Mouse (Mus musculus) hindbrain, embryonic 13.5 days (tissue): ENCODE measurements at regions not wholly inside any gene's neighbourhood (a gene's known extent, or its start where the extent isn't known, plus 50 kb on each side); places are given as distances from the start of the nearest gene placed in this dataset.
"Not testable (repeated sequence)": the region's sequence is repeated elsewhere in the genome, so short reads cannot be mapped to it uniquely, and the experiment has no call there.

Experiments
- ATAC-seq: fragments of 200-750 bp; cut with Nextera tagmentation; 2 replicates; pipeline ENCODE4 v1.8.0; 2017; ENCODE audit warnings: moderate TSS enrichment; ENCODE audit not compliant: low FRiP score
- H3K27ac ChIP-seq: fragments of 300-500 bp; sonication (generic); 2 replicates; pipeline ENCODE4 v1.5.1; 2015; ENCODE audit warnings: inconsistent platforms, mild to moderate bottlenecking, moderate library complexity
- H3K27me3 ChIP-seq: fragments of 300-500 bp; sonication (generic); 2 replicates; pipeline ENCODE4 v1.6.1; 2015; ENCODE audit warnings: mild to moderate bottlenecking, inconsistent platforms
- H3K36me3 ChIP-seq: fragments of 300-500 bp; sonication (generic); 2 replicates; pipeline ENCODE4 v1.6.1; 2015; ENCODE audit warnings: mild to moderate bottlenecking, inconsistent platforms
- H3K4me1 ChIP-seq: fragments of 300-500 bp; sonication (generic); replicated peaks from 2 replicates; pipeline ENCODE4 v1.6.1; 2015; ENCODE audit warnings: inconsistent platforms
- H3K4me2 ChIP-seq: fragments of 300-500 bp; sonication (generic); 2 replicates; pipeline ENCODE4 v1.6.1; 2015; ENCODE audit warnings: inconsistent platforms, mild to moderate bottlenecking, moderate library complexity
- H3K4me3 ChIP-seq: fragments of 300-500 bp; sonication (generic); 2 replicates; pipeline ENCODE4 v1.5.1; 2015; ENCODE audit warnings: mild to moderate bottlenecking, inconsistent platforms
- H3K9ac ChIP-seq: fragments of 300-500 bp; sonication (generic); 2 replicates; pipeline ENCODE4 v1.6.1; 2015; ENCODE audit warnings: mild to moderate bottlenecking, inconsistent platforms
- H3K9me3 ChIP-seq: fragments of 300-500 bp; sonication (generic); 2 replicates; pipeline ENCODE4 v1.6.1; 2016; ENCODE audit warnings: inconsistent platforms
- WGBS: fragments of 180-500 bp; shearing (Covaris S2); methylation state at CpG from one replicate; pipeline ENCODE4 v1.1.7; 2015; 5-methylcytosine and 5-hydroxymethylcytosine counted together

- 65% methylated on average over 1 of the region's 1 CpGs for WGBS
- no peak for ATAC-seq
- no peaks in the 10 kb centered on the region for H3K36me3 ChIP-seq
- no peaks in the 10 kb centered on the region for H3K4me1 ChIP-seq
- no peak overlapping the region for H3K27ac ChIP-seq
- no peak overlapping the region for H3K4me2 ChIP-seq
- H3K27me3 ChIP-seq = no peaks in the 10 kb centered on the region
- no peak overlapping the region for H3K4me3 ChIP-seq
- peaks cover 2% of the 10 kb centered on the region; the same call in 1 of the 2 replicates for H3K9me3 ChIP-seq
- no peak overlapping the region for H3K9ac ChIP-seq
Observed at GRCm38 (mm10) chr8:51409123-51409522, 2102.4 kb upstream of the Aga start.

- Histone ChIP-seq H3K4me2 (no peak overlapping the region), H3K4me1 (no peaks in the 10 kb centered on the region), H3K9me3 (no peaks in the 10 kb centered on the region), H3K27ac (no peak overlapping the region), H3K4me3 (no peak overlapping the region), H3K27me3 (no peaks in the 10 kb centered on the region), H3K36me3 (no peaks in the 10 kb centered on the region), H3K9ac (no peak overlapping the region)
- ATAC-seq = no peak
- WGBS = 52% methylated on average over 1 of the region's 1 CpGs
Observed at GRCm38 (mm10) chr8:51428443-51428842, 2083.1 kb upstream of the Aga start.

- ATAC-seq = no peak
- Histone ChIP-seq H3K4me1 (no peaks in the 10 kb centered on the region), H3K27ac (no peak overlapping the region), H3K36me3 (no peaks in the 10 kb centered on the region), H3K9me3 (no peaks in the 10 kb centered on the region), H3K4me3 (no peak overlapping the region), H3K4me2 (no peak overlapping the region), H3K27me3 (no peaks in the 10 kb centered on the region), H3K9ac (no peak overlapping the region)
- 75% methylated on average over 3 of the region's 3 CpGs for WGBS
Observed at GRCm38 (mm10) chr8:51428851-51429250, 2082.7 kb upstream of the Aga start.

- H3K4me3 ChIP-seq = no peak overlapping the region
Observed at GRCm38 (mm10) chr8:51447636-51448035, 2063.9 kb upstream of the Aga start.

GRCm38 (mm10) chr8:51448600-51448999, 2062.9 kb upstream of the Aga start:
- no peak overlapping the region for H3K4me2 ChIP-seq
- no peak overlapping the region for H3K9ac ChIP-seq
- no peaks in the 10 kb centered on the region for H3K36me3 ChIP-seq
- no peaks in the 10 kb centered on the region for H3K9me3 ChIP-seq
- no peak overlapping the region for H3K27ac ChIP-seq
- H3K4me1 ChIP-seq = no peaks in the 10 kb centered on the region
- 70% methylated on average over 2 of the region's 2 CpGs for WGBS
- no peaks in the 10 kb centered on the region for H3K27me3 ChIP-seq
- H3K4me3 ChIP-seq = no peak overlapping the region
- no peak for ATAC-seq

More at GRCm38 (mm10) chr8:51447636-51448035, 2063.9 kb upstream of the Aga start:
- H3K27ac ChIP-seq = no peak overlapping the region
- no peak overlapping the region for H3K9ac ChIP-seq
- no peaks in the 10 kb centered on the region for H3K27me3 ChIP-seq
- 87% methylated on average over 5 of the region's 5 CpGs for WGBS
- H3K9me3 ChIP-seq = no peaks in the 10 kb centered on the region
- ATAC-seq = no peak
- H3K4me1 ChIP-seq = no peaks in the 10 kb centered on the region
- no peaks in the 10 kb centered on the region for H3K36me3 ChIP-seq
- no peak overlapping the region for H3K4me2 ChIP-seq

- Histone ChIP-seq H3K27me3 (no peaks in the 10 kb centered on the region), H3K36me3 (no peaks in the 10 kb centered on the region), H3K4me2 (no peak overlapping the region), H3K27ac (no peak overlapping the region), H3K4me3 (no peak overlapping the region), H3K9me3 (no peaks in the 10 kb centered on the region), H3K4me1 (no peaks in the 10 kb centered on the region), H3K9ac (no peak overlapping the region)
- 59% methylated on average over 3 of the region's 3 CpGs for WGBS
- ATAC-seq = 0 out of 2 replicates have a peak, but pooled peaks have one; percentile 21
Observed at GRCm38 (mm10) chr8:51479406-51479805, 2032.1 kb upstream of the Aga start.

GRCm38 (mm10) chr8:51502567-51502966, 2009.0 kb upstream of the Aga start:
- Histone ChIP-seq H3K36me3 (no peaks in the 10 kb centered on the region), H3K4me1 (no peaks in the 10 kb centered on the region), H3K27me3 (no peaks in the 10 kb centered on the region), H3K9ac (no peak overlapping the region), H3K4me3 (no peak overlapping the region), H3K9me3 (no peaks in the 10 kb centered on the region), H3K27ac (no peak overlapping the region), H3K4me2 (no peak overlapping the region)
- 69% methylated on average over 4 of the region's 4 CpGs for WGBS
- ATAC-seq = no peak

GRCm38 (mm10) chr8:51523163-51523562, 1988.4 kb upstream of the Aga start:
- WGBS = 57% methylated on average over 2 of the region's 2 CpGs
- Histone ChIP-seq H3K27ac (no peak overlapping the region), H3K36me3 (no peaks in the 10 kb centered on the region), H3K4me2 (no peak overlapping the region), H3K9me3 (no peaks in the 10 kb centered on the region), H3K27me3 (no peaks in the 10 kb centered on the region), H3K4me3 (no peak overlapping the region), H3K4me1 (no peaks in the 10 kb centered on the region), H3K9ac (no peak overlapping the region)
- ATAC-seq = no peak

- not testable (repeated sequence) for H3K4me1 ChIP-seq, H3K4me2 ChIP-seq, H3K27ac ChIP-seq, H3K36me3 ChIP-seq, H3K4me3 ChIP-seq, ATAC-seq, H3K9me3 ChIP-seq, H3K9ac ChIP-seq, H3K27me3 ChIP-seq
- WGBS = 80% methylated on average over 3 of the region's 3 CpGs
Observed at GRCm38 (mm10) chr8:51553118-51553517, 1958.4 kb upstream of the Aga start.
